Mouse (Mus musculus): ENCODE data around the gene Pnpla2. TPM values are rescaled to one million over a fixed set of nuclear protein-coding genes. Genes with fewer than 3 reads are reported as not detected.

Pnpla2 gene
- polyA plus RNA-seq, 1 experiment from 2014 or later, result 45.7 TPM

GRCm38 (mm10) chr7:141418970-141419369 lies 36.0 kb upstream of the Pnpla2 start:
- 65% methylated on average over 7 of the region's 7 CpGs for WGBS
- no peak for ATAC-seq (ENCODE audit: extremely low read depth, insufficient number of reproducible peaks, low FRiP score, low TSS enrichment)
- H3K36me3 ChIP-seq, result no peaks in the 10 kb centered on the region
- H3K9ac ChIP-seq, result no peak overlapping the region
- no peak overlapping the region for H3K27ac ChIP-seq (replicated peaks)
- H3K4me2 ChIP-seq, result no peak overlapping the region
- peaks cover 6% of the 10 kb centered on the region for H3K4me1 ChIP-seq
- H3K27me3 ChIP-seq (replicated peaks), result no peaks in the 10 kb centered on the region
- H3K4me3 ChIP-seq, result no peak overlapping the region
- no peaks in the 10 kb centered on the region for H3K9me3 ChIP-seq

- H3K36me3 ChIP-seq, result no peaks in the 10 kb centered on the region
These were observed 34.8 kb upstream of the Pnpla2 start for GRCm38 (mm10) chr7:141420030-141420702.

DNA sequence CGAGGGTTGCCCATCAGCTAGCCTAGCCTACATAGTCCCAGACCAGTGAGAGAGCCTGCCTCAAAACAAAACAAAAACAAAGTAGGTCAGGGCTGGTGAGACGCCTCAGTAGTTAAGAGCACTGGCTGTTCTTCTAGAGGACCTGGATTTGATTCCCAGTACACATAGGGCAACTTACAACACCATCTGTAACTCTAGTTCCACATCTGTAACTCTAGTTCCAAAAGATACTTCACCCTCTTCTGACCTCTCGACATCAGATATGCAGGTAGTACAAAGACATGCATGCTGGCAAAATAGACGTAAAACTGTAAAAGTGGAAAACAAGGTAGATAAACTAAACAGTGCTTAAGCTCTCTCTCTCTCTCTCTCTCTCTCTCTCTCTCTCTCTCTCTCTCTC lies 31.2 kb upstream of the Pnpla2 start:
- Histone ChIP-seq H3K4me3 (no peak overlapping the region), H3K9me3 (no peaks in the 10 kb centered on the region), H3K36me3 (no peaks in the 10 kb centered on the region), H3K9ac (no peak overlapping the region), H3K27me3 (replicated peaks) (0 out of 2 replicates have a peak, but pooled peaks cover 5% of the 10 kb centered on the region), H3K4me2 (no peak overlapping the region), H3K4me1 (peaks cover 9% of the 10 kb centered on the region), H3K27ac (replicated peaks) (no peak overlapping the region)
- 56% methylated on average over 4 of the region's 4 CpGs for WGBS
- no peak for ATAC-seq (ENCODE audit: extremely low read depth, insufficient number of reproducible peaks, low FRiP score, low TSS enrichment)

More at GRCm38 (mm10) chr7:141420030-141420702, 34.8 kb upstream of the Pnpla2 start:
- Histone ChIP-seq H3K4me2 (no peak overlapping the region), H3K4me3 (no peak overlapping the region), H3K27me3 (replicated peaks) (no peaks in the 10 kb centered on the region), H3K27ac (replicated peaks) (no peak overlapping the region), H3K9me3 (no peaks in the 10 kb centered on the region), H3K4me1 (no peaks in the 10 kb centered on the region), H3K9ac (no peak overlapping the region)
- no peak for ATAC-seq (ENCODE audit: extremely low read depth, insufficient number of reproducible peaks, low FRiP score, low TSS enrichment)
- WGBS, result 68% methylated on average over 9 of the region's 9 CpGs

DNA sequence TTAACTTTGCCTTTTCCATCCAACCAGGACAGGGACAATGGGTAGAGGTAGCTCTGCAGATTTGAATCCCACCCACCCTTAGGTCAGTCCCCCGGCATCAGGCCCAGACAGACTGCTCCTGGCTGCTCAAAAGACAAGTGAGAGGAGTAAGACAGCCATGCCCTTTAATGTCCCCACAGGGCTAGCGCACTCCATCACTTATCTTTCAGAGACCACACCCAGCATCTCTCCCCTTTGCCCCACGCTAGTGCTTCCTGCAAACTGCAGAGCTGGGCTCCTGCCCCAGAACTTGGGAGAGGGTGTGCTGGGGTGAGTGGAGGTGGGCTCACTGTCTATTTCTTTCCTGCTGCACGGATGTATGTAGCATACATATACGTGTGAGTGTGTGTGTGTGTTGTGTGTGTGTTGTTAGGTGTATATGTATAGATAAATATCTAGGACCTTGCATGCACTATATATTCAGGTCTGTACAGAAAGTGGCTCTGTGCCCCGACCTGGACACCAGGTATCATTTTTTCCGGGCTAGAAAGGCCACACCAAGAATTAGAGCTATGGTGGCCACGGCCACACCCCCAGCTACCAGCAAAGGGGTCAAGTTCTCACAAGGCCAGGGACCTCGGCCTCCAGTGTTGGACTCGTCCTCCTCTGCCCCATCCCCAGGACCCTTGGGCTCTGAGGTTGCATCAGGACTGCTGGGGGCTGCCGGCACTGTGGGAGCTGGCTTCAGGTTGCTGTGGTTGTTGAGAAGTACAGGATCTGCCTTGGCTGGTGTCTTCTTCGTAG lies 27.9 kb upstream of the Pnpla2 start:
- no peaks in the 10 kb centered on the region for H3K9me3 ChIP-seq
- H3K4me1 ChIP-seq, result peaks cover 27% of the 10 kb centered on the region
- no peak overlapping the region for H3K27ac ChIP-seq (replicated peaks)
- no peak overlapping the region for H3K4me3 ChIP-seq
- no peak for ATAC-seq (ENCODE audit: extremely low read depth, insufficient number of reproducible peaks, low FRiP score, low TSS enrichment)
- peaks cover 20% of the 10 kb centered on the region for H3K36me3 ChIP-seq
- H3K9ac ChIP-seq, result no peak overlapping the region
- H3K4me2 ChIP-seq, result no peak overlapping the region
- WGBS, result 72% methylated on average over 12 of the region's 12 CpGs
- 0 out of 2 replicates have a peak, but pooled peaks cover 5% of the 10 kb centered on the region for H3K27me3 ChIP-seq (replicated peaks)

DNA sequence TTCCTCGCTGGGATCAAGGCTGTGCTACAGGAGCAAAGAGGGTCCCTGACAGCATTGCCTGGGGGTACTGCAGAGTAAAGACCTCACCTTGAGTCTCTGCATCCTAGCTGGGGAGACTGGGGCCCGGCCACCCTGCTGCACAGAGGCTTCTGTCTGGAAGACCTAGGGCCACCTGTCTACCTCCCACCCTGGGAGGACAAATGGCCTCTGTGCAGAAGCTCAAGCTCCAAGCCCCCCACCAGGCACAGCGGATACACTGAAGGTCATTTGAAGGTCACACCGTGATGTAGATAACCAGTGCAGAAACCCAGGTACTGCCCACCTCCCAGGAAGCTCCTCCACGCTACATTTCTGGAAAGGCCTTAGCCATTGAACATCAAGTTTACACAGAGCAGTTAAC lies 26.3 kb upstream of the Pnpla2 start:
- WGBS, result 46% methylated on average over 5 of the region's 5 CpGs
- H3K9ac ChIP-seq, result no peak overlapping the region
- H3K27ac ChIP-seq (replicated peaks), result no peak overlapping the region
- peaks cover 36% of the 10 kb centered on the region for H3K36me3 ChIP-seq
- ATAC-seq (ENCODE audit: extremely low read depth, insufficient number of reproducible peaks, low FRiP score, low TSS enrichment), result no peak
- H3K4me3 ChIP-seq, result peak overlapping the region; percentile 42
- H3K27me3 ChIP-seq (replicated peaks), result 0 out of 2 replicates have a peak, but pooled peaks cover 5% of the 10 kb centered on the region
- no peaks in the 10 kb centered on the region for H3K9me3 ChIP-seq
- peak overlapping the region; percentile 63 for H3K4me2 ChIP-seq
- peaks cover 29% of the 10 kb centered on the region for H3K4me1 ChIP-seq

DNA sequence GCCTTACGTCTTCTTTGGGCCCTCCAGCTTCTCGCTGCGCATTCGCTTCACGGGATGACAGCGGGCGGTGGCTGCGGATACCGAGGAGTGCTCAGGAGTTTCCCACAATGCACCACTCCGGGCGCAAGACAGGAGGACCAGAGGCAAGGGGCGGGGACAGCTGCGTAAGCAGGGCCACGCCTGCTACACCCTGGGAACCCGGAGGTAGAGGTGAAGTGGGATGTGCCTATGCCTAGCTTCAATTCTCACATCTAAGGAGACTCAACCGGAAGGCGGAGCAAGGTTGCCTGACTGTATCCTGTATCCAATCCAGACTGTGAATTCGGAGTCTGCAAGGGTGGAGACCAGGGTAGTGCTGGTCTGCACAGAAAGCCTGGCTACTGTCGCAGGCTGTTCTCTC lies 25.7 kb upstream of the Pnpla2 start, which contains the start of gene Cend1:
TSS of gene Cend1 (minus strand) at position 182 of the 400 bp plus-strand sequence.
- peak within 1 kb of the TSS; percentile 12 for H3K9ac ChIP-seq
- H3K4me3 ChIP-seq, result peak within 1 kb of the TSS; percentile 42
- H3K9me3 ChIP-seq, result no peaks in the 10 kb centered on the region
- peak within 1 kb of the TSS; percentile 44 for H3K27ac ChIP-seq (replicated peaks)
- ATAC-seq (ENCODE audit: extremely low read depth, insufficient number of reproducible peaks, low FRiP score, low TSS enrichment), result no peak
- H3K36me3 ChIP-seq, result peaks cover 37% of the 10 kb centered on the region
- 0 out of 2 replicates have a peak, but pooled peaks cover 5% of the 10 kb centered on the region for H3K27me3 ChIP-seq (replicated peaks)
- H3K4me1 ChIP-seq, result peaks cover 35% of the 10 kb centered on the region
- 3% methylated on average over 19 of the region's 19 CpGs for WGBS
- peak within 1 kb of the TSS; percentile 63 for H3K4me2 ChIP-seq

DNA sequence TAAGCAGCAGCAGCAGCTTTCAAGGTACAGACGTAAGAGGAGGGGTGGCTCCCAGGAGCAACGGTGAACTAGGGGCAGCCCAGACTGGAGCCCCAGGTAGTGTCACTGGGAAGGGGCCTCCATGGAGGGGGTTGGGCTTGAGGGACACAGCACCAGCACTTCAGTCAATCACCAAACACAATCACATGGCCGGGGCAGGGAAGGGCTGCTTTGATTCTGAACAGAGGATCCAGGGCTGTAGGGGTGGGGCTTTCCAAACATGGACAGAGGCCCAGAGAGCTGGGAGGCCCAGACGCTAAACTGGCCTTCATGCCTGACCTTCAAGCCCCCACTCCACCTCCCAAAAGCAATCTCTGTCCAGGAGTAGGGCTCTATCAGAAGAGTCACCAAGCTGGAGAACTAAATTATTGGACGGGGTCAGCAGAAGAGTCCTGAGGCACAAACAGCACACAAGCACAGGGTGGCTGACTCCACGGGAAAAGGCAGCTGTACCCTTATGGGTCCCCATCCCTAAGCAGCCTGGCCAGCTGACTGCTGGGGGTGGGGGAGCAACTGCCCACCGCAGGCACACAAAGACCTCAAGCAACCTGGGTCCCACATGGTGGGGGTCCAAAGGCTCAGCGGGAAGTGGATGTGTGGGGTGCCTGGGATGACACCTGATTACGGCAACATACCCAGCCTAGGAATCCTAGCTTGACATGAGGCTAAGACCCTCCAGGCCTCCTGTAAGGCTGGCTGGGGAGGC lies 25.0 kb upstream of the Pnpla2 start:
- Histone ChIP-seq H3K27ac (replicated peaks) (peak overlapping the region; percentile 44), H3K9ac (peak overlapping the region; percentile 12; the same call in 1 of the 2 replicates), H3K27me3 (replicated peaks) (0 out of 2 replicates have a peak, but pooled peaks cover 5% of the 10 kb centered on the region), H3K36me3 (peaks cover 37% of the 10 kb centered on the region), H3K9me3 (no peaks in the 10 kb centered on the region), H3K4me1 (peaks cover 42% of the 10 kb centered on the region), H3K4me3 (peak overlapping the region; percentile 42), H3K4me2 (peak overlapping the region; percentile 63)
- WGBS, result 39% methylated on average over 9 of the region's 9 CpGs
- ATAC-seq (ENCODE audit: extremely low read depth, insufficient number of reproducible peaks, low FRiP score, low TSS enrichment), result 0 out of 2 replicates have a peak, but pooled peaks have one; percentile 20

DNA sequence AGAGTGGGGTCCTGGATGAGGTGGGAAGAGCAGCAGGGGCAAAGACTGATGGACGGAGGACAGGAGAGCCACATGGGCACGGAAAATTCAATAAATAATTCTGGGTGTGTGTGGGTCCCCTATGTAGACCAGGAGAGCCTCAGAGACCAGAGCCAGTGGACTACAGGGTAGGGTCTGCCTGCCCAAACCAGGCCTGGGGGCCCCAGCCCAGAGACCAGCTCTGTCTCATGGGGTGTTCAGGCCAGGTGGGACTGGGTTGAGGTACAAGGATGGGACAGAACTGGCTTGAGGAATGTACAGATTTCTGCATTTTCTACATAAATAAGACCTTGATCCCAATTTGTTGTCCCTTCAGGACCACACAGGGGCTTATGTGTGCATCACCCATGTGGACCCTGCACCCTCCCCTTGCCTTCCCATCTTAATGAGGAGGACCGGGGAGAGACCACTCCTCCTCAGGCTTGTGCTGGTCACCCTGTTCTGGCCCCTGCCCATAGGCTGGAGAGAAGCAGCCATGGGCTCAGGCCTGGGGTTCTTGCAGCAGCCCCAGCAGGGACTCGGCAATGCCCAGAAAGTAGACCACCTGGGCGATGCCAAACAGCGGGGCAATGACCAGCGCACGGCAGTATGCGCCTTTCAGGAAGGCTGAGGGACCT lies 24.3 kb upstream of the Pnpla2 start:
- Histone ChIP-seq H3K4me2 (no peak overlapping the region), H3K4me1 (peaks cover 48% of the 10 kb centered on the region), H3K36me3 (peaks cover 37% of the 10 kb centered on the region), H3K9ac (peak overlapping the region; percentile 12; the same call in 1 of the 2 replicates), H3K27ac (replicated peaks) (peak overlapping the region; percentile 44), H3K4me3 (no peak overlapping the region), H3K9me3 (no peaks in the 10 kb centered on the region), H3K27me3 (replicated peaks) (0 out of 2 replicates have a peak, but pooled peaks cover 5% of the 10 kb centered on the region)
- WGBS, result 86% methylated on average over 9 of the region's 9 CpGs
- ATAC-seq (ENCODE audit: extremely low read depth, insufficient number of reproducible peaks, low FRiP score, low TSS enrichment), result no peak

- H3K27ac ChIP-seq (replicated peaks), result no peak overlapping the region
- ATAC-seq (ENCODE audit: extremely low read depth, insufficient number of reproducible peaks, low FRiP score, low TSS enrichment), result no peak
- 0 out of 2 replicates have a peak, but pooled peaks cover 5% of the 10 kb centered on the region for H3K27me3 ChIP-seq (replicated peaks)
- no peaks in the 10 kb centered on the region for H3K9me3 ChIP-seq
- no peak overlapping the region for H3K4me2 ChIP-seq
- WGBS, result 89% methylated on average over 19 of the region's 19 CpGs
- no peak overlapping the region for H3K9ac ChIP-seq
- no peak overlapping the region for H3K4me3 ChIP-seq
- H3K4me1 ChIP-seq, result peaks cover 56% of the 10 kb centered on the region
- peaks cover 37% of the 10 kb centered on the region for H3K36me3 ChIP-seq
These were observed 23.4 kb upstream of the Pnpla2 start for GRCm38 (mm10) chr7:141431434-141432185.

DNA sequence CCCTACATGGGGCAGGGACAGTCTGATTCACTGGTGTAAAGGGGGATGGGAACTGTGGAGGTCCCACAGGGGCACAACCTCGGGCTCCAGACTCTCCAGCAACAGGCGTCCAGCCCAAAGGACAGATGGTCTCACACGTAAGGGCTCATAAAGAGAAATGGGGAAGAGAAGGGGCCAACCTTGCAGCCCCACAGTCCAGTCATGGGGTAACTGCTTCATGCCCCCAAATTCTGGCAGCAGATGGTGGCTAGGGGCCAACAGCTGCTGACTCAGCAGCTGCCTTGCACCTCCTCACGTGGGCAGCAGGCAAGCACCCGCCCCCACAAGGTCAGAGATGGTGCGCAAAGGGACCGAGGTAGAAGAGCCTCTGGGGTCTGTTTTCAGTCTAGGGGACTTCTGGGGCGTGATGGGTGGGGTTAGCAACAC lies 22.8 kb upstream of the Pnpla2 start:
- no peak overlapping the region for H3K4me2 ChIP-seq
- H3K4me3 ChIP-seq, result no peak overlapping the region
- WGBS, result 82% methylated on average over 8 of the region's 8 CpGs
- no peak overlapping the region for H3K27ac ChIP-seq (replicated peaks)
- ATAC-seq (ENCODE audit: extremely low read depth, insufficient number of reproducible peaks, low FRiP score, low TSS enrichment), result no peak
- H3K4me1 ChIP-seq, result peaks cover 61% of the 10 kb centered on the region
- H3K9ac ChIP-seq, result no peak overlapping the region
- H3K36me3 ChIP-seq, result peaks cover 37% of the 10 kb centered on the region
- 0 out of 2 replicates have a peak, but pooled peaks cover 5% of the 10 kb centered on the region for H3K27me3 ChIP-seq (replicated peaks)
- no peaks in the 10 kb centered on the region for H3K9me3 ChIP-seq
